Mouse (Mus musculus): ENCODE measurements at regions not wholly inside any gene's neighbourhood (a gene's known extent, or its start where the extent isn't known, plus 50 kb on each side); places are given as distances from the start of the nearest gene placed in this dataset.

DNA sequence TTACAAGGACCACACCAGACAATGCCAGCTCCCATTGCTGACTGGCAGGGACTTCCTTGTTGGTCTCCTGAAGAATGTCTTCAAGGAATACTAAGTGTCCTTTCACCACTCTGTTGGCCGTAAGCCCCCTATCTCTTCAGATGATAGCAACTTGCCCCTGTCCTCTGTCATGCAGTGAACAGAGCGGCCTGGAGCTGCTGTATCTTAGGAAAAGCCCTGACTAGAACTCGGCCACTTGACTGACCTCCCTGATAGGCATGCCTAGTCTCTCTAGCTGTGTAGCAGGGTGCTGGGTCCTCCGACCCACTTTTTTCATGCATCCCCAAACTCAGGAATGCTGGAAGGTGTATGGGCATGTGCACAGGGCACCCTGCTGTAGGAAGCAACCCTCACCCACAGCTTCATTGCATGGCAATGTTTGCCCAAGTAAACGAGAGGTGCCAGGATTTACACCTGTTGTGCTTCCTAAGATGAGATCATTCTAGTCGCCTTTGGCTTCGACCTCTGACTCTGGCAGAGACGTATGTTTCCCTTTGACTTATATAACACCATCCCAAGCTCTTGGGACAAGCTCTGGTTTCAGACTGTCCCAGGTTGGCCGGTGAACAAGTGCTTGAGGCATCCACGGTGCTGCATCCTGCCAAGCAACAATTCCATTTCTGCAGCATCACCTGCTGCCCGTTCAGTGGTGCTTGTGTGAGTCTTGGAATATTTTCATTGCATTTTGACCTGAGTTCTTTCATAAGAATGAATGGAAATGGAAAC is 145.1 kb downstream of the Zfp36l1 start:
- no peak for DNase-seq (ENCODE audit: low spot score)

DNA sequence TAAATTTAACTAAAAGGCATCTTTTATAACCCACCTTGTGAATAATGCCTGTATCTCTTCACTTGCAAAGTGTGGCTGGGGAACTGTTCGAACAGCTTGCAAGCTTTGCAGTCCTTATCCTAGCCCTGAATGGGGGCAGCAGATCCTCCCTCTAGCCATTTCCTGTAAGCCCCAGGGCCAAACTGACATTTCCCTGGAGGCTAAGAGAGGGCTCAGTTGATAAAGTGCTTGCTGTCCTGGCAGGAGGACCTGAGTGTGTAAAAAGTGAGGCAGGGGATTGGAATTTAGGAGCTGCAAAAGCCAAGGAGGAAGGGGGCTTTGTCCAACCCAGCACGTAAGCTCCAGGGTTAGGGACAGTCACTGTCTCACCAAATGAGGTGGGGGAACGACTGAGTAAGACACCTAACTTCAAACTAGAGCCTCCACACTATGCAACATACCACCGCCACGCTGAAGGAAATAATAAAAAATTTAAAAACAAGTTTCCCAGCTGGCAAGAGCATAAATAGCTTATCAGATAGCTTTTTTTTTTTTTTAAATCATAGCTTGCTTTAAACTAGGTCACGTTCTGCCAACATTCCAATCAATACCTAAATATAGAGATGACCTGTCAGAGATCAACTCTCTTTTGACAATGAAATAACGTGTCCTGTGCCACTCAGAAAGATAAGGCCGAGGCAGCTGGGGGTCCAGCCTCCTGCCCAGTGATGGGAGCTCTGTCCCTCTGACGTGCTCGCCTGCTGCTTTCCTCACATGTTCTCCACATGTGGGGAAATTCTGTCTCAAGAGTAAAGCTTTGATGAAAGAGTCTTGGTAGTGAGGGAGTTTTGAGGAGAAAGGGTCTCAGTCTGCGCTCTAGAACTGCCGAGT is 146.0 kb downstream of the Zfp36l1 start:
- DNase-seq (ENCODE audit: low spot score) = no peak

DNA sequence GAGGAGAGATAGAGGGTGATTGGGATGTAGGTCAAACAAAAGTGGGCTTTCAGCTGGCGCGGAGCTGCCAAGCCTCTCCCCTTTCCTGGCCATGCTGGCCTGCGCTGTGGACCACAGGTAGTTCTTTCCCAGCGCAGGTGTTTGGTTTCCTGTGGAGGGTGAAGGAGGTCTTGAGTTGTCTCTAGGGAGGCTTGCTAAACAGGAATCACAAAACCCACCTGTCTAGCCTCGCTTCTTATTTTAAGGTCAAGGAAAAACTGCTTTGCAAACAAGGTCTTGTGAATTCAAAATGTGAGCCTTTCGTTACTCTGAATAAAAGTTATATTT is 146.6 kb downstream of the Zfp36l1 start:
- no peak for DNase-seq (ENCODE audit: low spot score)

DNA sequence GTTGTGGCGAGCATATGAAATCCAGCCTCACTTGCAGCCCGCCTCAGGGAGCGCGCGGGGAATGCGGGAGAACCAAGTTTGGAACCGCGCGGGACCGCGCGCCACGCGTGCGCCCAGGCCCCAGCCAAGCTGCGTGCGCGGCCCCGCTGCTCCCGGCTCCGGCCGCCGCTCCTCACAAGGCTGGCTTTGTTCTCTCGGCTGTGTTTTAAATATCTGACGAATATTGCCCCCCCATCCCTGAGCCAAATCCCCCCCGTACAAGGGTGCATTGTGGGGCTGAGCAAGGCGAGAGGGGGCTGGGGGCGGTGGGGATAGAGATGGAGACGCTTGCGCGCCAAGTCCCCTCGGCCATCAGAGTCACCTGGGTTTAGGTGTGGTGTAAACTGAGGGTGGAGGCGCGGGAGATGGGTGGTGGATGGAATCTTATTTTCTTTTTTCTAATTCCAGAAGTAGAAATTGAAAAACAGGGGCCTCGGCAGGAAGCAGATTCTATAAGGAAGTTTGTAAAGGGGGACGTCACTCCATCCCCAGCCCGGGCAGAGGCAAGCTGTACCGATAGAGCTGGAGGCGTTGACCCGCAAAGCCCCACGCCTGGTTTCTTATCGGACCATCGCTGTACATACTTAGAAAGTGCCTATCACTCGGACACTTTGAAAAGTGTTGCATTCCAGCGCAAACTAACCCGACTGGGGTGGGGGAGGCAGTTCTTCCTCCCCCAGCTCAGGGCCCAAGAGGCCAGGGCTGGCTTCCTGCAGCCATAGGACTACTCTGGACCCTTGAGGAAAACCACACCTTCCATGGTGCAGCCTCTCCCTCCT is 147.1 kb downstream of the Zfp36l1 start:
- DNase-seq (ENCODE audit: low spot score) = peak; percentile 47

DNA sequence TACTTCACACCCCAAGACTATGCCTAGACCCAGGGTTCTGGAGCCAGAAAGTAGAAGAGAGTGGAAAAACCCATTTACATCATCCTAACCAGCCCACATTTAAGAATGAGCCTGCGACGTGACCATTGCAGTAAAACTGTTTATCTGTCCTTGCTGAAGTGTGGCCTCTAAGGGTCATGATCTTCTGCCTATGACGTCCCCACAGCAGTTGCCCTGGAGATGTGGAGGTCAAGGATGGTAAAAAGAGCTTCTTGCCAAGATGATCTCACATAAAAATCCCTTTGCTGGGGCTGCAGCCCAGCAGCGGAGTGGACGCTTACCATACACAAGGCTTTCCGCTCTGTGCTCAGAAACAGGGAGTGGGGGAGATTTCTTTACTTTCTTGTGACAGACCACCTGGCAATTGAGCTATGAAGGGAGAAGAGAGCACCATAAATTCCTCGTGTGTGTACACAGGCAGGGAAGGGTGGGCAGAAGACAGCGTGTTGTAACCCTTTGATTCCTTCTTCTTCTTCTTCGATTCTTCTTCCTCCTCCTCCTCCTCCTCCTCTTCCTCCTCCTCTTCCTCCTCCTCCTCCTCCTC is 149.3 kb downstream of the Zfp36l1 start:
- DNase-seq (ENCODE audit: low spot score) = no peak

DNA sequence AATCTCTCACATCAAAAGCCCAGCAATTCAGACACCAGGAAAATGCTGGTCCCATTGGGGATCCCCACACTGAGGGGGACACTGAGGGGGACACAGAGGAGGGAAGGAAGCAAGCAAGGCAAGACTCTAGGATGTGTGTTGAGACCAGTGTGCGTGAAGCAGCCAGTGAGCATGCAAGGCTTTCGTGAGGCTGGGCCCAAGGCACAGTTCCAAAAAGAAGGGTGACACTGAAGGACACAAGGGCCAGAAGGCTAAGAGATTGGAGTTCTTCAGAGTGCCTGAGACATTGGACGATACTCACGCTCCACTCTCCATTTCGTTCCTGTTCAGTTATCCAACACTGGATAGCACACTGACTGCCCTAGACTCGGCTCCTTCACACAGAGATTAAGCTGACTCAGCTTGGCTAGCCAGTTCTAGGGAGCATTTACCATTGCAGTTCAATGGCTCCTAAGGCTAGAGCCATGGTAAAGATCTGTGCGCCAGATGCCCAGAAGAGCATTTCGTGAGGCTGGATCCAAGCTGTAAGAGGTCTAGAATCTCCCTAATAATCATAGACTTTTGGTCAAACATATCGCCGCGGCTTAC is 150.1 kb downstream of the Zfp36l1 start:
- DNase-seq (ENCODE audit: low spot score) = no peak

DNA sequence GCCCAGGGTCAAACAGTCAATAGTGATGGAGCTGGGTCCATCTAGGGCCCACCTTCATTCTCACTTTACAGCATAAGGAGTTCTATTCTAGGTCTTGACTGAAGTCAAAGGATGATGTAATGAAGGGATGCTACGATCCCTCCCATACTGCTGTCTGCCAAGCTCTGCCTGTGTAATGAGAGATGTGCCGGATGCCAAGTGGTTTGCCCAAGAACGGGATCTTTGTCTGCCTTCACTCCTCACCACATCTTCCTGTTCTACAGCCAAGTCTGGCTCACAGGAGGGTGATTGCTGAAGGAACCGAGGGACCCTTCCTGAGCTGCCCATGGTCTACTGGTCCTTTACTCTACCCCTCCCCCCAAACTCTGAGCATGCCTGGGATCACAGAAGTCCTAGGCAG is 150.9 kb downstream of the Zfp36l1 start:
- DNase-seq (ENCODE audit: low spot score) = no peak

DNA sequence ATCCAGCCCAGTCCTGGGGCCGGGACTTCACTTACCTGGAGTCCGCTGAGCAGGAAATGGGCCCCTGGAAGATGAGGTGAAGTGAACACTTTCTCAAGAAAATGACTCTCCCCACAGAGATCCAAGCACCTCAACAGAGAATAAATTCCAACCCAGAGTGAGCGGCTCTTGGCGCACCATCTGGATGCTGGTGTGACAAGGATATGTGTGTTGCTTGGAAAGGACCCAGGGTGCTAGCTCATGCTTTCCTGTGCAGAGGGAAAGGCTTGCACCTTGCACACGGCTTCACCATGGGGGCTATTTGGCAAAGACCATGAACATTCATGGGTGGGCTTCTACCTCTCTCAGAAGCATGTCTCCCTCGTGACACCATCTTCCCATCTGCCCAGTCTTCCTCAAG is 151.7 kb downstream of the Zfp36l1 start:
- no peak for DNase-seq (ENCODE audit: low spot score)

DNA sequence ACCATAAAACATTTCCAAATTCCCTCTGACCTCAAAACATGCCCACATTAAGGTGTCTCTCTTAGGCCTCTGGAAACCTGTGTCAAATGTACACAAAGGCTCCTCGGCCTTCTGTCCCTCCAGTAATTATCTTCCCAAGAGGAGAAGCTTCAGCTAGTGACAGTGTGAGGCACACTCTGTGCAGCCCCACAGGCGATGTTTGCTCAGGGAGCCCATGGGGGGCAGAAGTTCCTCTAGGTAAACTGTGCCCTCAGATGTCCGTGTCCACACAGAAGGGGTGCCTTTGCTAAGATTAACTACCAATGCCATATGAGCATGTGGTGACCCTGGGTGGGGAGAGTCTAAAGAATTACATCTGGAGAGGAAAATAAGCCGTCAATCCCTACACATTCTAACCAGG is 152.4 kb downstream of the Zfp36l1 start:
- DNase-seq (ENCODE audit: low spot score) = no peak

DNA sequence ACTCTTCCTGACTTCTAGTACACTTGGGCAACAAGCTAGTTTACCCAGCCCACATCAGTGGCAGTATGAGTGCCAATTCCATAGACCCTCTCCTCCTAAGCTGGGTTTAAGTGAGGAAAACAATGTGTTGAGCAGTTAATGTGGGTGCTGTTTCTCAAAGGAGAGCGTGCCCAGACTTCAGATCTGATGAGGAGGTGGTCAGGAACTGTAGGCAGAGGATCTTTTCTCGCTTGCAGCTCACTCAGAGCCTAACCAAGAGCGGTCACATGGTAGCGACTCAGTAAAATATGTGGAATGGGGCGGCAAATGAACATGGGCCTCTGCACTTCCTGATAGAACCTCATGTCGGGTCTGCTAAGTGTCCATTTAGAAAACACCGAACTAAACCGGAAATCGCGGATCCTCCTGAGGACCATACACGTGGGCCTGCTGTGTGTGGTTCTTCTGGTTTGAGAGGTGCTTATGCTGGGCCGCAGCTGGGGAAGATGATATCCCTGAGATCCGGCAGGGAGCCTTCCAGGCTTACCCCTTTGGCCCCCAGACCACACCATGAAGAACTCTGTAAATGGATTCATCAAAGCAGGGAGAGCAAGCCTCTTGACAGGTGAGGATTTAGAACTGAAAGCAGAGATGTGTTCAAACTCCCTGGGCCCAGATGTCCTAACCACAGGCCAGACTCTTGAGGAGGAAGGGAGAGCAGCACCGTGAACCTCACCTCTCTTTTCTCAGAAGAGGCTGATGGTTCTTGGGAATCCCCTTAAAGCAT is 153.1 kb downstream of the Zfp36l1 start:
- no peak for DNase-seq (ENCODE audit: low spot score)

DNA sequence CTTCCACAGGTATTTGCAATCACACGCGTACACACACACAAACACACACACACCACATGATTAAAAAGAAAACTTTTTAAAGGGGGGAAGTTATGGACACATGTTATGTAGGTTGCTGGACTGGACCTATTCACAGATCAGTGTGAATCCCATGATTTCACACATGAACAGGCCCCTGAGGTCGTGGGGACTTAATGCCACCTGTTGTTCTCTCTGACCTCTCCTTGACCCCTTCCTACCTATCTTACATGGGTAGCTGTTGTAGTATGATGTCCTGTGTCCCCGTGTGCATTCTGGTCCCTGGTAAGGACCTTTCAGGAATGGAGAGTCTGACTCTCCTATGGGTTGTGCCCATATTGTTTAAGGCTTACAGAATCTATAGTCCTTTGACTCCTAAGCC is 155.6 kb downstream of the Zfp36l1 start:
- DNase-seq (ENCODE audit: low spot score) = no peak

DNA sequence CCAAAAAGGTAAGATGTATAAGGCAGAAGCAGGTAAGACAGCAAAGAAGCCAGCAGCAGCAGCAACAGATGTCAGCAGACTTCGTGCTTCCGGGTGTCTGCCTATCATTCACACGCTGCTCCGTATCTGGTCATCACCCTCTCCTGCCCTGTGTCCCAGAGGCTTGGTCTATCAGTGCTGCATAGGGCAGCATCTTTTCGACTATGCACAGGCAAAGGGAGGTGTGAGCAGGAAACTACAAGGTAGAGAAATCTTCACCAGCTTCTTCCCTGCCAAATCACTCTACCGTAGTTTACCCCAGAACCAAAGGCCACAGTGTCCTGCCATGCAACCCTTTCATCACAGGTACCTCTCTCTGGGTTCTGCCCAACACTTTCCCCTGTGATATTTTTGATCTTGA is 156.5 kb downstream of the Zfp36l1 start:
- DNase-seq (ENCODE audit: low spot score) = no peak

DNA sequence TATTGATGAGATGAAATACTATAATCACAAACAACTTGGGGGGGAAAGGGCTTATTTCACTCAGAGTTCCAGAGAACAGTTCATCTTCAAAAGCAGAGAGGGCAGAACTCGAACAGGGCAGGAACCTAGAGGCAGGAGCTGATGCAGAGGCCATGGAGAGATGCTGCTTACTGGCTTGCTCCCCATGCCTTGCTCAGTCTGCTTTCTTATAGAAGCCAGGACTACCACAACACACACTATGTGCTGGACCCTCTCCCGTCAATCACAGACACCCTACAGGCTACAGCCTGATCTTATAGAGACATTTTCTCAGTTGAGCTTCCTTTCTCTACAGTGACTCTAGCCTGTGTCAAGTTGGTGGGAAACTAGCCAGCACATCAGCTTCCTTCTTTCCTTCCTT is 157.3 kb downstream of the Zfp36l1 start:
- DNase-seq (ENCODE audit: low spot score) = no peak

DNA sequence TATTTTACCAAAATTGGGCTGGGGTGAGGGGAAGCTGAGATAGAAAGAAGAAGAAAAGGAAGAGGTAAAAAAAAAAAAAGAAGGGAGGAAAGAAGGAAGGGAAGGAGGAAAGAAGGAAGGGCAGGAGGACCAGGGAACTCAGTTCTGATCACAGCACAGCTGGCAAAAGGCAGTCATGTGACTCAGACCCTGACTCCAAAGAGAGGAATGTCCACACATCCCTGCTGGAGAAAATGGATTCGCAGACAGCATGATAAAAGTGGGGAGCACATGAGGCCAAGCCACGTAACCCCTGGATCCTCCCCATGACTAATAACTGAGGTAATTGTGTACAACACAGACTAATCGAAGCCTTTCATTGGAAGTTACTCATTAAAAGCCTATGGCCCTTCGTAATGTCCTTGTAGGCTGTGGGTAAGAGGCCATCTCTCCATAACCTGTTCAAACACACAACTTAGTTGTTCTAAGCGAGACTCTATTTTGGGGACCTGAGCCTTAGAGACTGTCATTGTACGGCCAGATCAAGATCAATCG is 162.2 kb downstream of the Zfp36l1 start:
- no peak for DNase-seq (ENCODE audit: low spot score)

DNA sequence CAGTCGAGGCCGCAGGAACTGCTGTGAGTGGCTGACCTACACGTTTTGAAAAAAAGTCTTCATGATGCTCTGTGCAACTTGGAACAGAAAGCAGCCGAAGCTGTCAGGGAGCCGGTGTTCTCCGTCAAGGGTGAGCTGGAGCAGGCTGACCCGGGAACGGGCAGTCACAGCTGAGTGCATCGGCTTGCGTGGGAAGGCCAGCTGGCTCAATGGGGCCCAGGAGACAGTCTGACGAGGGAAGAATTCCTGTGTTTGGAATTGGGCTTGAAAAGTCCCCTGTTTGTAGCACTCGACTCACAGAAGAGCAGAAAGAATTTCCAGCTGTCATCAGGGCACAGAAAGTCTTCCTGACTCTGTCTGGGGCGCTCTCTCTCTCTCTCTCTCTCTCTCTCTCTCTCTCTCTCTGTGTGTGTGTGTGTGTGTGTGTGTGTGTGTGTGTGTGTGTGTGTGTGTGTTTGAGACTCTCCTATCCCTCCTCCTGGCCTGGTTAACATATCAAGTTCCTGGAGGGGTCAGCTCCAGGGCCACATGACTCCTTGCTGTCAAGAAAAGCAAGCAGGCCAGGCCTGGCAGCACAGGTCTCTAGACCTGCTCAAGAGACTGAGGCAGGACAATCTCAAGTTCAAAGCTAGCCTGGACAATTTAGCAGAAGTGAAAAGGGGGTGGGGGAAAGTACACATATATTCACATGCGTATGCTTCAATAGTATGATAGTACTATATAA is 163.6 kb downstream of the Zfp36l1 start:
- DNase-seq (ENCODE audit: low spot score) = no peak

DNA sequence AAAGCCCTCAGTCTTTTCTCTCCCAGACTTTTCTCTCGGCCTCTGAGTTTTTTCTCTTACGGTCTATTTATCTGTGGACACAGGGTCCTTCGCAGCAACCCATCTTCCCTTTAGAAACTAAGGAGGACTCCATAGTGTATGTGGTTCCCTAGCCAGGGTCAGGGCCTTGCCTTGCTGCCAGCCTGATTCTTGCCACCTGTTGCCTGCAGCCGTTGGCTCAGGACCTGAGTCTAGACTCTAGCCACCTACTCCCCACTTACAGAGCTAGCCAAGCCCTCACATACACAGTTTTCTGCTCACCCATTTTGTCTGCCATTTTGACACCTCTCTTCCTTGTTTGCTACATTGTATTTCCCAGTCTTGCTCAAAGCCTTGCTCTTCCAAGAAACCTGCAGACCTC is 165.2 kb downstream of the Zfp36l1 start:
- DNase-seq (ENCODE audit: low spot score) = no peak

DNA sequence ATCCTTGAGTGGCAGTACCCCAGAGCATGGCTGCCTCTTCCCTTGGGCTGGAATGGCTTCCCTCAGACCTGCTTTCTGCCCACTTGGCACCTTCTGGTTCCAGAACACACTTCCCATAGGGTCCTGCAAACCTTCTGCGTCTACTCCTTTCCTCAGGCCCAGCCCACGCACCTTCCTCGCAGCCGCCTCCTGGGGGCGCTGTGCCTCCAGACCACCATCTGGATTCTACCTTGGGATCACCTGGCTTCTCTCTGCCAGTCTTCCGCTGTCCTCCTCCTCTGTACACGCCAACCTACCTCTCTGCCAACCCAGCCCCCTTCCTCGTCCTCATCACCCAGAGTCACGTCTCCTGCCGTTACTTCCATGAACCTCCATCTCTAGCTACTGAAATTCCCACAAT is 166.0 kb downstream of the Zfp36l1 start:
- no peak for DNase-seq (ENCODE audit: low spot score)

DNA sequence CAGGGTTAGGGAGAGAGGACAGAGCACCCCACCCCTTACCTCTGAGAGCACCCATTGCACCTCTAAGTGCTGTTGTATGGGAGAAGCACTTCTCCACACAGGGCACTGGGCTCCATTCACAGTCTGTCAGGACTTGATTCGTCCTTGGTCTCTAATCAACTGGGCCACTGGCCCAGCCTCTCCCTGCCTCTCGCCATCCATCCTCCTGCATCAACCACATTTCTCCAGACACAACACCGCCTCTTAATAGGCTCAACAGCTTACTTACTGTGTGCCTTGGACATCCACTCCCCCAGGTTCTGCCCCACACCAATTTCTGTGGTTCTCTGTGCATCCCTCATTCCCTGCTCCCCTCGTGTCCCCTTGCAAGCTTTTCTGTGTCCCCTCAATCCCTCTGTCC is 166.9 kb downstream of the Zfp36l1 start:
- no peak for DNase-seq (ENCODE audit: low spot score)

DNA sequence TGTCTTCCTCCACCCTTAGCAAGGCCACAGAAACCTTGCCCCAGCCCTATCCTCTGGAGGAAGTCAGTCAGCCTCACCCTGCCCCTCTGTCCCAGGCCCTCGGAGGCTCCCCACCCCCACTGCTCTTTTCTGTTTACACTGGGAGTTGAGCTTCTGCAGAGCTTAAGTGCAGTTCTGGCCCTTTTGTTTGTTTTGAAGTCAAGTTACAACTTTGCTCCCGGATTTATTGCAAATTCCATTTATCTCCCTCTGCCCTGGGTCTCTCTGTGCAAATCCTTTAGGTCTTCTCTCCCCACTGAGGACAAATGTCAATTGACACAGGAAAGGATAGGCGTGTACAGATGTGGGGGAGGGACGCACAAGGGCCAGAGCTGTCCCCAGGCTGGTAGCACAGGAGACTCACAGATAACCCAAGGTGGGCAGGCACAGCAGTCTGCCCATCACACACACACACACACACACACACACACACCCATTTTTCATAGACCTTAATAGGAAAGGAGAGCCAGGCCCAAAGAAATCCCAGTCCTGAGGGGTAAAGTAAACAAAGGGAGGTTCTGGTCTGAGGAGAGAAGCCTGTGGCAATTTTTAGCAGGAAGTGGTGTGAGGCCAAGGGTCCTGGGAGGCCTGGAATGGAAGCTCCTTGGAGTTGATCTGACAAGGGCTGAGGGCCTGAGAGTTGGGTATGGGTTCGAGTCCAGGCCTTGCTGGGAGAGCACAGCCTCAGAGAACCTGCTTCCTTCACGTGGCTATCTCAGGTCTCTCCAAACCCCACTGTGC is 167.9 kb downstream of the Zfp36l1 start:
- no peak for DNase-seq (ENCODE audit: low spot score)

DNA sequence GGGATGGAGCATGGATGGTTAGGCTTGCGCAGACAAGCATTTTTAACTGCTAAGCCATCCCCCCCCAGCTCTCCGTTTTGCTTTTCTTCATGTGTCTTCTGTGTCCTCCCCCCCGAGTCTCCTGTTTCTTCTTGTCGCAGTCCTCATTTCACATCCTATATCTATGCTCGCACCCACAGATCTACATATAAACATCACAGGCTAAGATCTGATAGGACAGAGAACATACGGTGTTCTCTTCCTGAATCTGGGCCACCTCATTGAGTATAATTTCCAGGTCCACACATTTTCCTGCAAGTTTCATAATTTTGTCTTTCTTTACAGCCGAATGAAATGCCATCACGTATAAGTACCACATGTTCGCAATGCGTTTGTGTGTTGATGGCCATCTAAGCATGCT is 168.7 kb downstream of the Zfp36l1 start:
- DNase-seq (ENCODE audit: low spot score) = no peak

Measured in layer of hippocampus, adult 11-12 months (tissue).